Mouse (Mus musculus) olfactory bulb, adult 2 months (tissue): ENCODE results near the gene Nos1.

Experiments used
- CTCF ChIP-seq: fragments of 200-500 bp; IDR thresholded peaks from 2 replicates; pipeline ENCODE4 v1.5.1; 2012; ENCODE audit warnings: low read depth, mild to moderate bottlenecking, low read length, moderate library complexity; ENCODE audit not compliant: insufficient read depth
- POLR2A ChIP-seq: fragments of 200-500 bp; IDR thresholded peaks from 2 replicates; pipeline ENCODE4 v1.6.1; 2012; ENCODE audit warnings: mild to moderate bottlenecking, low read depth, low read length, moderate library complexity; ENCODE audit not compliant: insufficient read depth

- TF ChIP-seq CTCF = no peak
- TF ChIP-seq POLR2A = no peak
Measured at GRCm38 (mm10) chr5:117871614-117872013, 90.8 kb downstream of the Nos1 start.
